ENCODE assay signal across 8 mouse cellular contexts in genomic region chr16:88289421-88290081, GRCm38 (mm10). TPM values are rescaled to one million over a fixed set of nuclear protein-coding genes. Genes with fewer than 3 reads are reported as not detected.
DNase-seq lines count a peak whose midpoint lies in the region; ATAC-seq and TF ChIP-seq lines count a peak whose summit lies in the region.

No protein-coding gene starts in this region.

- under 1% methylated on average over 40 of the region's 40 CpGs for WGBS in heart, postnatal 0 days
- WGBS in forebrain, embryonic 14.5 days = 0% methylated on average over 40 of the region's 40 CpGs
- 1% methylated on average over 40 of the region's 40 CpGs for WGBS in liver, embryonic 12.5 days (ENCODE audit: insufficient replicate concordance)
- WGBS in stomach, embryonic 16.5 days = under 1% methylated on average over 40 of the region's 40 CpGs

- no peaks in the 10 kb centered on the region for H3K36me3 ChIP-seq in heart, postnatal 0 days (replicated peaks; ENCODE audit: control insufficient read depth, insufficient read depth, low read length)
- no peaks in the 10 kb centered on the region for H3K36me3 ChIP-seq in forebrain, embryonic 14.5 days (ENCODE audit: control insufficient read depth, insufficient read depth, low read length)
- no peaks in the 10 kb centered on the region for H3K36me3 ChIP-seq in liver, embryonic 12.5 days
- H3K36me3 ChIP-seq in stomach, embryonic 16.5 days (ENCODE audit: control insufficient read depth, insufficient read depth, low read length) = no peaks in the 10 kb centered on the region

- no peaks in the 10 kb centered on the region for H3K9me3 ChIP-seq in heart, postnatal 0 days (replicated peaks; ENCODE audit: control insufficient read depth, low read length)
- H3K9me3 ChIP-seq in forebrain, embryonic 14.5 days (replicated peaks; ENCODE audit: control insufficient read depth, low read length) = no peaks in the 10 kb centered on the region
- no peaks in the 10 kb centered on the region for H3K9me3 ChIP-seq in liver, embryonic 12.5 days (replicated peaks)
- no peaks in the 10 kb centered on the region for H3K9me3 ChIP-seq in stomach, embryonic 16.5 days (replicated peaks; ENCODE audit: control insufficient read depth, low read length)

- TF ChIP-seq CTCF in heart, postnatal 0 days (IDR thresholded peaks at IDR 0.05; ENCODE audit: low read depth) = no peak

- H3K4me1 ChIP-seq in heart, postnatal 0 days (ENCODE audit: control insufficient read depth, insufficient read depth) = 0 out of 2 replicates have a peak, but pooled peaks cover 3% of the 10 kb centered on the region
- no peaks in the 10 kb centered on the region for H3K4me1 ChIP-seq in forebrain, embryonic 14.5 days (ENCODE audit: control insufficient read depth, insufficient read depth, low read length)
- no peaks in the 10 kb centered on the region for H3K4me1 ChIP-seq in liver, embryonic 12.5 days
- no peaks in the 10 kb centered on the region for H3K4me1 ChIP-seq in stomach, embryonic 16.5 days (ENCODE audit: control insufficient read depth, insufficient read depth, low read length)

- DNase-seq in heart, postnatal 0 days (ENCODE audit: low spot score) = no peak
- no peak for DNase-seq in heart, postnatal 4 days
- peak; percentile 7 for DNase-seq in WW6 (ENCODE audit: low read depth, low spot score)
- DNase-seq in forebrain, embryonic 14.5 days (ENCODE audit: low spot score) = peak; percentile 55
- DNase-seq in kidney, adult 18-20 months = no peak

- no peak for TF ChIP-seq EP300 in heart, postnatal 0 days (IDR thresholded peaks at IDR 0.05; ENCODE audit: low read depth)

- H3K27ac ChIP-seq in heart, postnatal 0 days (ENCODE audit: low read depth) = no peak overlapping the region
- 0 out of 2 replicates have a peak overlapping the region, but pooled peaks have one; percentile 2 for H3K27ac ChIP-seq in forebrain, embryonic 14.5 days (ENCODE audit: low read depth, low read length)
- H3K27ac ChIP-seq in liver, embryonic 12.5 days = no peak overlapping the region
- no peak overlapping the region for H3K27ac ChIP-seq in stomach, embryonic 16.5 days (ENCODE audit: low read length)

- no peak overlapping the region for H3K9ac ChIP-seq in heart, postnatal 0 days (replicated peaks; ENCODE audit: low read depth, low read length)
- peak overlapping the region; percentile 63 for H3K9ac ChIP-seq in forebrain, embryonic 14.5 days (ENCODE audit: low read length)
- no peak overlapping the region for H3K9ac ChIP-seq in liver, embryonic 12.5 days
- H3K9ac ChIP-seq in stomach, embryonic 16.5 days (ENCODE audit: low read length) = peak overlapping the region; percentile 54

- H3K27me3 ChIP-seq in heart, postnatal 0 days (ENCODE audit: control insufficient read depth, insufficient read depth, low read length) = peaks cover 28% of the 10 kb centered on the region
- H3K27me3 ChIP-seq in forebrain, embryonic 14.5 days (replicated peaks; ENCODE audit: control insufficient read depth, insufficient read depth, low read length) = 0 out of 2 replicates have a peak, but pooled peaks cover 5% of the 10 kb centered on the region
- peaks cover 26% of the 10 kb centered on the region for H3K27me3 ChIP-seq in liver, embryonic 12.5 days (replicated peaks)
- no peaks in the 10 kb centered on the region; the same call in 1 of the 2 replicates for H3K27me3 ChIP-seq in stomach, embryonic 16.5 days (ENCODE audit: control insufficient read depth, insufficient read depth, low read length)

- peak overlapping the region; percentile 64 for H3K4me2 ChIP-seq in heart, postnatal 0 days (ENCODE audit: low read depth, low read length)
- H3K4me2 ChIP-seq in forebrain, embryonic 14.5 days (ENCODE audit: low read length) = peak overlapping the region; percentile 97
- H3K4me2 ChIP-seq in liver, embryonic 12.5 days = peak overlapping the region; percentile 59
- peak overlapping the region; percentile 90 for H3K4me2 ChIP-seq in stomach, embryonic 16.5 days (ENCODE audit: low read depth, low read length)

- no peak for ATAC-seq in heart, postnatal 0 days (ENCODE audit: insufficient read depth, low read depth)
- peak; percentile 71 for ATAC-seq in forebrain, embryonic 14.5 days
- ATAC-seq in liver, embryonic 12.5 days = no peak
- ATAC-seq in stomach, embryonic 16.5 days (ENCODE audit: insufficient read depth, low FRiP score) = peak; percentile 29; the same call in 1 of the 2 replicates
- no peak for ATAC-seq in megakaryocyte progenitor cell, adult 5-6 weeks (replicated peaks; ENCODE audit: poor library complexity)

- peak overlapping the region; percentile 37 for H3K4me3 ChIP-seq in heart, postnatal 0 days (ENCODE audit: low read depth, low read length)
- peak overlapping the region; percentile 54 for H3K4me3 ChIP-seq in forebrain, embryonic 14.5 days (ENCODE audit: low read depth, low read length)
- H3K4me3 ChIP-seq in liver, embryonic 12.5 days = peak overlapping the region; percentile 27
- peak overlapping the region; percentile 53 for H3K4me3 ChIP-seq in stomach, embryonic 16.5 days (replicated peaks; ENCODE audit: low read length)

RNA-seq across cellular contexts. Expression of gene Grik1, which starts 0.5 kb away (rescaled TPM):
- 0.27 TPM in 1 of 2 replicates, not detected in the other for total RNA-seq in heart, postnatal 0 days (2014; rRNA removed; ENCODE audit: low replicate concordance)
- 0.10 and 0.12 TPM in 2 replicates for polyA plus RNA-seq in heart, postnatal 0 days (2015; fragmentation: Nextera tagmentation; extraction: Ambion mirVana)
- total RNA-seq in heart, postnatal 4 days (2021) = under 1 TPM in 1 of 2 experiments, not detected in 1; 0.11 TPM
- 7.3 and 11.3 TPM in 2 replicates for polyA plus RNA-seq in forebrain, embryonic 14.5 days (2014; fragmentation: Nextera tagmentation; extraction: Ambion mirVana)
- 0.10 and 0.11 TPM in 2 replicates for polyA plus RNA-seq in liver, embryonic 12.5 days (2016; fragmentation: Nextera tagmentation; extraction: Ambion mirVana)
- 3.9 and 4.2 TPM in 2 replicates for polyA plus RNA-seq in stomach, embryonic 16.5 days (2015; fragmentation: Nextera tagmentation; extraction: Ambion mirVana)
- not detected in 2 replicates for total RNA-seq in megakaryocyte progenitor cell, adult 5-6 weeks (2015)
- not detected in 2 replicates for total RNA-seq in megakaryocyte progenitor cell, adult 5-6 weeks (2017)

Comparison
In these comparisons a context has a peak if more than half of its experiments do, and no peak if none do; other contexts are left out.
1. ATAC-seq: peak in forebrain, embryonic 14.5 days (single experiment) and stomach, embryonic 16.5 days (single experiment); none in heart, postnatal 0 days (single experiment), liver, embryonic 12.5 days (single experiment) and megakaryocyte progenitor cell, adult 5-6 weeks (single experiment).
2. DNase-seq: peak in WW6 (single experiment) and forebrain, embryonic 14.5 days (single experiment); none in heart, postnatal 0 days (single experiment), heart, postnatal 4 days (single experiment) and kidney, adult 18-20 months (single experiment).
3. H3K9ac ChIP-seq: peak in forebrain, embryonic 14.5 days (single experiment) and stomach, embryonic 16.5 days (single experiment); none in heart, postnatal 0 days (single experiment) and liver, embryonic 12.5 days (single experiment).
4. Peak in every context shown above with its lines, with median percentiles within 50 percentile points of each other: H3K4me2 ChIP-seq and H3K4me3 ChIP-seq.